Mouse (Mus musculus) neural tube, postnatal 0 days (tissue): ENCODE results near the gene Slc13a3. TPM values are rescaled to one million over a fixed set of nuclear protein-coding genes. Genes with fewer than 3 reads are reported as not detected.

ENCODE experiments used
- polyA plus RNA-seq: library from polyadenylated mRNA; unstranded; fragments of >200 nt; fragmentation: Nextera tagmentation; extraction: Ambion mirVana; gene quantifications from 2 replicates; pipeline ENCODE4 v1.2.1, GENCODE M21; 2015

Gene Slc13a3
- polyA plus RNA-seq: 8.6 and 12.8 TPM in 2 replicates

GRCm38 (mm10) chr2:165473003-165473402, at the start of gene Slc13a3:
TSS of gene Slc13a3 (minus strand) at chr2:165473230.

GRCm38 (mm10) chr2:165503259-165504203, 30.5 kb upstream of the Slc13a3 start, which contains the start of gene Slc2a10:
TSS of gene Slc2a10 (plus strand) at chr2:165503787.

GRCm38 (mm10) chr2:165492648-165493553, 19.9 kb upstream of the Slc13a3 start, which contains the start of gene Trp53rka:
TSS of gene Trp53rka (minus strand) at chr2:165493324.

GRCm38 (mm10) chr2:165387844-165388495, 85.1 kb downstream of the Slc13a3 start, which contains the start of gene Zfp334:
TSS of gene Zfp334 (minus strand) at chr2:165388259.

GRCm38 (mm10) chr2:165368496-165368895, 104.5 kb downstream of the Slc13a3 start, which contains the start of gene Zfp663:
TSS of gene Zfp663 (minus strand) at chr2:165368729.

Other genes starting within 250 kb of the Slc13a3 start
- gene Cdh22, start 238.4 kb downstream of the Slc13a3 start, polyA plus RNA-seq: 18.0 and 18.7 TPM in 2 replicates
- 61.4 and 65.8 TPM in 2 replicates for gene Slc35c2, start 185.4 kb downstream of the Slc13a3 start, polyA plus RNA-seq
- gene Elmo2, start 146.8 kb downstream of the Slc13a3 start, polyA plus RNA-seq: 59.7 and 71.2 TPM in 2 replicates
- 0.88 and 1.8 TPM in 2 replicates for gene Zfp663, start 104.5 kb downstream of the Slc13a3 start, polyA plus RNA-seq
- gene Zfp334, start 85.0 kb downstream of the Slc13a3 start, polyA plus RNA-seq: 4.7 and 5.1 TPM in 2 replicates
- 0.06 and 0.14 TPM in 2 replicates for gene Ocstamp, start 72.8 kb downstream of the Slc13a3 start, polyA plus RNA-seq
- gene Trp53rka, start 20.1 kb upstream of the Slc13a3 start, polyA plus RNA-seq: 32.4 and 34.9 TPM in 2 replicates
- gene Slc2a10, start 30.6 kb upstream of the Slc13a3 start, polyA plus RNA-seq: 2.4 and 3.1 TPM in 2 replicates
- gene Eya2, start 121.8 kb upstream of the Slc13a3 start, polyA plus RNA-seq: 9.3 and 10.0 TPM in 2 replicates